Mouse (Mus musculus): Measurements from ENCODE around the gene Mocs3. TPM values are rescaled to one million over a fixed set of nuclear protein-coding genes. Genes with fewer than 3 reads are reported as not detected.
A peak's percentile ranks its signal among the peaks of the same experiment; 100 is the strongest.

Gene Mocs3
- 5.8 and 7.3 TPM in 2 replicates for polyA plus RNA-seq (2015; fragmentation: Nextera tagmentation; extraction: Ambion mirVana)

DNA sequence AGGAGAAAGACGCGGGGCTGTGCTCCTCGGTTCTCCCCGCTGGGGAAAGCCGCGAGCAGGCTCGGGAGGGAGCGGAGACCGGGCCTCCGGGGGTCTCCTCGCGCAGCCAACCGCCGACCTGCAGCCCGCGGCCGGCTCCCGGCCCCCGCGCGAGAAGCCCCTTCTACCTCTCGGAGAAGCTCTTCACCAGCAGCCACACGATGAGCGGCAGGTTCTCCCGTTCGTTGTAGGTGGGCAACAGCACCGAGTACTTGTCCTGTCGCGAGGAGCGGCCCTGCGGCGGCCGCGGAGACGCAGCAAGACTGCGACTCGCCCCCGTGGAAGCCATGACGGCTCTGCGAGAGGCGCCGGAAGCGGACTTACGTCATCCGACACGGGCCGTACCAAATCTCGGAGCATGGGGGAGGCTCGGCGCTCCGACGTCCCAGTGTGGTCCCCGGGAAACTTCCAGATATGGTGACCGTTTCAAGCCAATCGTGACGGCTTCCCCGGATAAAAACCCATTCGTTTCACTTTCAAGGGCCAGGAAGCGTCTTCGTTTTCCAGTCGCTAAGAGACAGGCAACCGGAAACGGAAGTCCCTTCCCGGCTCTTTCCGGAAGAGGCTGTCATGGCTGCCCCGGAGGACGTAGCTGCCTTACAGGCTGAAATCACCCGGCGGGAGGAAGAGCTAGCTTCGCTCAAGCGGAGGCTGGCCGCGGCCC is at the start of gene Mocs3, which contains the start of the genes Gm20716 and Dpm1:
Gene Mocs3, plus strand, starts transcription at position 597 of the 703 bp plus-strand sequence.
Gene Gm20716, minus strand, starts transcription at position 339 of the 703 bp plus-strand sequence.
Gene Dpm1, minus strand, starts transcription at position 566 of the 703 bp plus-strand sequence.
- peaks cover 25% of the 10 kb centered on the region for H3K4me1 ChIP-seq (replicated peaks)
- ATAC-seq = peak; percentile 92
- H3K36me3 ChIP-seq = peaks cover 11% of the 10 kb centered on the region; the same call in 1 of the 2 replicates
- peak within 1 kb of the TSS; percentile 97 for H3K9ac ChIP-seq
- H3K27ac ChIP-seq = peak within 1 kb of the TSS; percentile 92
- no peaks in the 10 kb centered on the region for H3K9me3 ChIP-seq
- H3K4me2 ChIP-seq (replicated peaks) = peak within 1 kb of the TSS; percentile 99
- peak within 1 kb of the TSS; percentile 99 for H3K4me3 ChIP-seq (replicated peaks)
- H3K27me3 ChIP-seq (replicated peaks) = no peaks in the 10 kb centered on the region
- under 1% methylated on average over 73 of the region's 73 CpGs for WGBS

DNA sequence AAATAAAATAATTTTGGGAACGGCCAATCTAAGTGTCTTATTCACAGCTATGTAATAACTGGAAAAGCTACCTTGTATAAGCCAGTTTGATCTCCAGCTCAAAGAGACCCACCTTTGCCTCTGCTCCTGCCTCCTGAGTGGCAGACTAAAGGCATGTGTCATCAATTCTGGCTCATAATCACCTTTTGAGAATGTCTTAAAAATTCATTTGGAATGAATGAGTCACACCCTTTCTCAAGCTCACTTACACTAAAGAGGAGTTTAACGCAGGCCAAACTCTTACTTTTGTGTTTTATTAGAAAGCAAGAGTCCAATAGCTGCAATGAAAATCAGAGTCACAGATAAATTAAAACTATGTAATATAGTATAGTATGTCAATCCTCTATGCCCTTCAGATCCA is 38.6 kb upstream of the Mocs3 start:
- no peak overlapping the region for H3K4me3 ChIP-seq (replicated peaks)
- no peak for ATAC-seq

DNA sequence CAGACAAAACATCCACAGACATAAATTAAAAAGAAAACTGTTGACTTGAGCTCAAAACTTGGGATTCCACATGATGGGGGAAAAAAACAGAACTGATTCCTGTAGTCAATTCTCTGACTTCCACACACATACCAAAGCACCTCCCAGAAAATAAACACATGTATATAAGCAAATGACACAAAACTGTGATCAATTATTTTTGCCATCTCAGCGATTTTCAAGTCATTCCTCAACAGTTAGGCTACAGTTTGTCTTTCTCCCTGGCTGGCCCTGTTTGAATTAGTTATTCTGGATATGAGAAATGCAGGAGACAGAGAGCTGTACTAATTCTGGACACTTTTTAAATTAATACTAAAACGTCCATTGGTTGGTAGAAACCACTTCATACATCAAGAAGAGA is 36.7 kb upstream of the Mocs3 start:
- Histone ChIP-seq H3K4me2 (replicated peaks) (no peak overlapping the region), H3K4me3 (replicated peaks) (no peak overlapping the region), H3K9ac (no peak overlapping the region), H3K4me1 (replicated peaks) (peaks cover 19% of the 10 kb centered on the region; the same call in 1 of the 2 replicates), H3K27me3 (replicated peaks) (no peaks in the 10 kb centered on the region), H3K9me3 (no peaks in the 10 kb centered on the region), H3K36me3 (peaks cover 6% of the 10 kb centered on the region), H3K27ac (no peak overlapping the region)
- no peak for ATAC-seq
- WGBS = 56% methylated on average over 2 of the region's 2 CpGs

More for the DNA sequence above, 38.6 kb upstream of the Mocs3 start:
- Histone ChIP-seq H3K36me3 (no peaks in the 10 kb centered on the region; the same call in 1 of the 2 replicates), H3K4me2 (replicated peaks) (no peak overlapping the region), H3K27me3 (replicated peaks) (no peaks in the 10 kb centered on the region), H3K9ac (no peak overlapping the region), H3K9me3 (no peaks in the 10 kb centered on the region), H3K27ac (no peak overlapping the region), H3K4me1 (replicated peaks) (peaks cover 10% of the 10 kb centered on the region; the same call in 1 of the 2 replicates)
- WGBS = 89% methylated on average over 2 of the region's 2 CpGs

DNA sequence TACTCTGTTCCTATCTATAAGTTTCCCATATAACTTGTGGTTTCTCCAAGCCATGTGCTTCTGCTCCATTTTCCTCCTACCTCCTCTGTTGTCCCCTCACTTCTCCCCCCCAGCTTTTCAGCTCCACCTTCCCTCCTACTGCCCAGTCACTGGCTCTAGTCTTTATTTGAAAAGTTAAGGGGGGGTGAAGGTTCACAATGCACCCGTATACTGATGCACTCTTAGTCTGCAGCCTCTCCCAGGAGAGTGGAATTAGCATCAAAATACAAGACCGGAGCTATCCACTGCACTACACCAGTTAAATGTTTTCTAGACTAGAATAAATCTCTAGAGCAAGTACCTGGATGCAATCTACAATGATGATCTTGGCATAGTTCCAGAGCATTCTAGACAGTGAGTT is 34.7 kb upstream of the Mocs3 start:
- Histone ChIP-seq H3K9ac (no peak overlapping the region), H3K36me3 (peaks cover 6% of the 10 kb centered on the region; the same call in 1 of the 2 replicates), H3K27me3 (replicated peaks) (no peaks in the 10 kb centered on the region), H3K4me1 (replicated peaks) (peaks cover 35% of the 10 kb centered on the region), H3K4me2 (replicated peaks) (no peak overlapping the region), H3K27ac (no peak overlapping the region), H3K4me3 (replicated peaks) (no peak overlapping the region), H3K9me3 (no peaks in the 10 kb centered on the region)
- ATAC-seq = no peak
- 56% methylated on average over 2 of the region's 2 CpGs for WGBS

DNA sequence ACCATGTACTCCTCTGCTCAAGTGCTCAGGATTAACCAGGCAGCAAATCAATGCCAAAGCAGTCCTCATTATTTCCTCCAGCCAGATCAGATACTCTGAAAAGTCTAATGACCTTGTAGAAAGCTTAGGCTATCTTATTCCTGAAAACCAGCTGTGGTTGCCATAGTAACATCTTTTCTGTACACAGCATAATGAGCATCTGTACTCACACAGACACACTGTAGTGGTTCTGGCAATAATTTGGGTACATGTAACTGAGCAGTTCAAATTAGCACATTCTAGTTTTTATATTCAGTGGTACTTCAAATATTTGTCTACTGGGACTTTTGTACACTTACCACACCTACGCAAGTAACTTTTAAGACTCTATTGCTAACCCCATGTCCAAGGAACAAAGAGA is 32.0 kb upstream of the Mocs3 start:
- Histone ChIP-seq H3K4me2 (replicated peaks) (no peak overlapping the region), H3K27me3 (replicated peaks) (no peaks in the 10 kb centered on the region), H3K4me3 (replicated peaks) (no peak overlapping the region), H3K4me1 (replicated peaks) (peaks cover 39% of the 10 kb centered on the region), H3K9me3 (no peaks in the 10 kb centered on the region), H3K9ac (no peak overlapping the region), H3K27ac (no peak overlapping the region), H3K36me3 (peaks cover 8% of the 10 kb centered on the region; the same call in 1 of the 2 replicates)
- ATAC-seq = no peak
- 67% methylated on average over 1 of the region's 1 CpGs for WGBS

DNA sequence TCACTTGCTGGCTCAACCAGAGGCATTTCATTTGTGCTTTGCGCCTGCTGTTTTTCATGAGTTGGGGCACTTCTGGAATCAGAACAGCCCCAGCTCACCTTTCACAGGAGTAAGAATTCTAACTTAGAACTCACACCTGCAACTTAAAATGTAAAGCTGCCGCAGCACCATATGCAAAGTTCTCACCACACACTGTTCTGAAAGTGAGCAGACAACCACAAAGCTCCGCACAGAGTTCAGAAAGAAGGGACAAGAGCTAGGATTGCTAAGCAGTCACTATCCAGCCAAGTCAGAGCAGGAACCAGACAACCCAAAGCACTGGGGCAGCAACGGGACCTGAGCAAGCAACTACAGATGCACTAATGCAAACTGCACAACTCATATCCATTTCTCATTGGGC is 30.9 kb upstream of the Mocs3 start:
- Histone ChIP-seq H3K9me3 (no peaks in the 10 kb centered on the region), H3K27ac (no peak overlapping the region), H3K4me3 (replicated peaks) (no peak overlapping the region), H3K27me3 (replicated peaks) (no peaks in the 10 kb centered on the region), H3K36me3 (peaks cover 9% of the 10 kb centered on the region; the same call in 1 of the 2 replicates), H3K9ac (no peak overlapping the region), H3K4me1 (replicated peaks) (peaks cover 38% of the 10 kb centered on the region), H3K4me2 (replicated peaks) (peak overlapping the region; percentile 2; the same call in 1 of the 2 replicates)
- WGBS = 79% methylated on average over 4 of the region's 4 CpGs
- ATAC-seq = no peak

DNA sequence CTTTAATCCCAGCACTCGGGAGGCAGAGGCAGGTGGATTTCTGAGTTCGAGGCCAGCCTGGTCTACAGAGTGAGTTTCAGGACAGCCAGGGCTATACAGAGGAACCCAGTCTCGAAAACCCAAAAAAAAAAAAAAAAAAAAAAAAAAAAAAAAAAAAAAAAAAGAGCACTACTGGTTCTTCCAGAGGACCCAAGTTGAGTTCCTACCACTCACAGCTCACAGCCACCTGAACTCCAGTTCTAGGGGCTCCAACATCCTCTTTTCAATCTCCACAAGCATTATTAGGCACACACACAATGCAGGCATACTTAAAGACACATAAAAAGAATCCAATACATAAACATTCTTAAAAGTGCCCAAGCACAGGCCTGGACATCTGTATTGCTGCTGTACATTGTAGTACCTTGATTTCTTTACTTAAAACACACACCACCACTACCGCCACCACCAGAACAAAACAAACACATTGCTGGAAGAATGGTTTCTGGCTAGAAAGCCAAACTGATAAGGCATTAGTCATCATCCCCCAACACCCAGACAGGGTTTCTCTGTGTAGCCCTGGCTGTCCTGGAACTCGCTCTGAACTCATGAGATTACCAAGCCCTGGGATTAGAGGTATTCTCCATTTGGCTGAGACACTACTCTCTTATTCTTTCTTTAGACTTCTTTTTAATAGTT is 30.3 kb upstream of the Mocs3 start:
- 69% methylated on average over 4 of the region's 5 CpGs for WGBS
- peaks cover 40% of the 10 kb centered on the region for H3K4me1 ChIP-seq (replicated peaks)
- peaks cover 9% of the 10 kb centered on the region; the same call in 1 of the 2 replicates for H3K36me3 ChIP-seq
- H3K4me3 ChIP-seq (replicated peaks) = no peak overlapping the region
- no peaks in the 10 kb centered on the region for H3K27me3 ChIP-seq (replicated peaks)
- H3K27ac ChIP-seq = no peak overlapping the region
- H3K4me2 ChIP-seq (replicated peaks) = no peak overlapping the region
- H3K9ac ChIP-seq = no peak overlapping the region
- no peak for ATAC-seq
- H3K9me3 ChIP-seq = no peaks in the 10 kb centered on the region

DNA sequence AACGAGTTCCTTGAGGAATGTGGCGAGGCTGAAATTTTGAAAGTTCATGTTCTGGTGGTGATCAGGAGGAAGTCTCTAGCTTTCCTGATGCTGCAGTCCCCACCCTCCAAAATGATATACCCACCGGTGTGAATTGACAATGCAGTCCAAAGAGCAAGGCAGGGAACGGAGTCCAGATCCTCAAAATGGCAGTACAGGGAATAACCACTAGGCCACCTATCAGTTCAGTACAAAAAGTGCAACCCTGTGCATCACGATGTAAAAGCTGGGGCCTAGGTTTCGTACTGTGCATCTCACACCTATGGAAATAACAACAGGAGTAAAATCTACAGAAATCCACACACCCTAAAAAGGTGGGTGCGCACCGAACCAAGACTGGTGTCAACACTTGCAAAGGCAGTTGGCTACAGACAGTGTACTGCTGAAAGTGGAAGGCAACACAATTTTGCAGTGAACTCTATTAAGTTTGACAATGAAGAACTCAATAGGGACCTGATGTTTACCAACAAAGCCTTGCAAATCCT is 25.9 kb upstream of the Mocs3 start:
- no peak for ATAC-seq
- Histone ChIP-seq H3K27me3 (replicated peaks) (no peaks in the 10 kb centered on the region), H3K4me3 (replicated peaks) (peak overlapping the region; percentile 88), H3K36me3 (0 out of 2 replicates have a peak, but pooled peaks cover 3% of the 10 kb centered on the region), H3K9me3 (no peaks in the 10 kb centered on the region), H3K4me2 (replicated peaks) (peak overlapping the region; percentile 75), H3K4me1 (replicated peaks) (peaks cover 23% of the 10 kb centered on the region), H3K9ac (peak overlapping the region; percentile 18; the same call in 1 of the 2 replicates), H3K27ac (no peak overlapping the region)
- 78% methylated on average over 8 of the region's 8 CpGs for WGBS

DNA sequence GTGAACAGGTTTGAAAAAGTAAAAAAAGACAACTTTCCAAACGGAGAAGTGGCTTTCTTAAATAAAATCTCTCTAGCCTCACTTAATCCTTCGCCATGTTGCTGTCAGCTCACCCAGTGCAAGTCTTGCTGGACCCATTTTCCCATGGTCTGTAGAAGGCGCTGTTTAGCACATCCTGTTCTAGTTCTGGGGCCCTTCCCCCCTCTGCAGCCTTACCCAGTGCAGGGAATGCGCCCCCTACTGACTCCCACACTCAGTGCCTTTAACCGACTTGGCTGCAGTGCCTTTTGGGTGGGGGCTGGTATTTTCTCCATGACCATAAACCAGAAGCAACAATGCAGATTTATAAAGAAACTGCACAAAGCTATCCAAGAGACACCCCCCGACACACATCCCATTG is 25.2 kb upstream of the Mocs3 start:
- Histone ChIP-seq H3K27ac (peak overlapping the region; percentile 98), H3K4me3 (replicated peaks) (peak overlapping the region; percentile 88), H3K9me3 (no peaks in the 10 kb centered on the region), H3K27me3 (replicated peaks) (no peaks in the 10 kb centered on the region), H3K36me3 (0 out of 2 replicates have a peak, but pooled peaks cover 3% of the 10 kb centered on the region), H3K4me1 (replicated peaks) (peaks cover 18% of the 10 kb centered on the region), H3K4me2 (replicated peaks) (peak overlapping the region; percentile 75), H3K9ac (peak overlapping the region; percentile 100)
- ATAC-seq = peak; percentile 58
- WGBS = 5% methylated on average over 6 of the region's 6 CpGs

DNA sequence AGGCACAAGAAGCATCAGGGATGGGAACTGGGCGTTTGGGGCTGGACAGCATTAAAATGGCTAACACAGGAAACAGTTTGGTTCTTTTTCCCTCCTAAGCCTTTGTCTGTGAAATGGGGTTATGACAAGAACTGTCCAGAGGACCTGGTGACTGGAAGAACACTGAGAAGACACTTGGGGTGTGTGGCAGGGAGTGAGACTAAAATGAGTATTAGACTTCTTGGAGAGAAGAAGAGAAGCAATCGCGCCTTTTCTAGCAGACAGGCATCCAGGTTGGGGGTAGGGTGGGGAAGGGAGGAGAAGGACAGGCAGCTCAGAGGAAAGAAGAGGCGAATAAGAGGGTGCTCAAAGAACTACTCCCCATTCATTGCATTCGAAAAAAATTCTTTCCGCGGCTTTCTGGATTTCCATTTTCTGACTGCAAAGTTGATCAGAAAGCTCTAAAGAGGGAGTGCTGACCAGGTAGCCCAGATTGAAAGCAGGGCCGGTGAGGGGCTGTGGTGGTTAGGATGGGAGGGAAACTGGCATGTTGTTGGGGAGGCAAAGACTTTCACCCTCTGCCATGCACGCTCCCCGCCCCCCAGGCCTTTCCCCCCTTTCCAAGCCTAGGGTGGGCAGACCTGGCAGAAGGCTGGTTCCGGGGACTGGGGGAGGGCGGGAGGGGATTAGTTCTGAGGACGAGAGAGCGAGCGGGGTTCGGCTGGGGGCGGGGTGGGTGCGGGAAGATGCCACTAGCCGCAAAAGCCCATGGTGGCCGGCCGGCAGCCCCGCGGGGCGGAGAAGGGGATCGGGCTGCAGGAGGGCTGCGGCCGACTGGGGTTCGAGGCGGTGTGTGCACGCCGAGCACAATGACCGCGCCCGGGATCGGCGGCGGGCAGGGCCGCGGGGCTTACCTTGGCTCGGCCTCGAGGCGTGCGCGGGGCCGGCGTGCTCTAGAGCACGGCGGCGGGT is 24.5 kb upstream of the Mocs3 start:
- Histone ChIP-seq H3K27me3 (replicated peaks) (no peaks in the 10 kb centered on the region), H3K27ac (peak overlapping the region; percentile 98), H3K36me3 (0 out of 2 replicates have a peak, but pooled peaks cover 6% of the 10 kb centered on the region), H3K9me3 (no peaks in the 10 kb centered on the region), H3K4me1 (replicated peaks) (peaks cover 14% of the 10 kb centered on the region; the same call in 1 of the 2 replicates), H3K4me3 (replicated peaks) (peak overlapping the region; percentile 88), H3K4me2 (replicated peaks) (peak overlapping the region; percentile 75), H3K9ac (peak overlapping the region; percentile 100)
- peak; percentile 13; the same call in 1 of the 2 replicates for ATAC-seq
- under 1% methylated on average over 35 of the region's 49 CpGs for WGBS

Measured in intestine, embryonic 15.5 days (tissue).